Mouse (Mus musculus): Measurements from ENCODE around the gene Rgp1.

DNA sequence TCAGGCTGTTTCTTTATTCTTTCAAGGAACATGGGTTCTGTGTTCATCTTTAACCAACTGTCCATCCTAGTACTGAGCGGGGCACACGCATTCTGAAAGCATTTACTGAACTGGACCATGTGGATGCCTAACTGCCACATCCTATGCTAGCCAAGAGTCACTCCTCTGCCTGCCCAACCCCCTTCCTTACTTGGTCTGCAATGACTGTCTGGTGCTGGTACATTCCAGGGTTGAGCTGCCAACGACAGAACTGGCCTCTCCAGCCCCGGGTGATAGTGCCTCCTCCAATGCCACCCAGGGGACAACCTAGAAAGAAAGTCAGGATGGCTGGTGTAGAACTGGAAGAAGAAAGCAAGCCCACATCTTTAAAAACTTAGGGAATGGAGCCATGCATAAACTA lies 5.0 kb upstream of the Rgp1 start:
- TF ChIP-seq MAX (IDR thresholded peaks at IDR 0.05; ENCODE audit: low read depth): no peak
- no peak for TF ChIP-seq POLR2A (IDR thresholded peaks at IDR 0.05; ENCODE audit: insufficient read length, low read depth)
- no peak for TF ChIP-seq MYOD1 (IDR thresholded peaks at IDR 0.05; ENCODE audit: control insufficient read depth in 1 of 3, insufficient read length in 2 of 3, low read depth in 2 of 3)

Measured in myocyte (in vitro differentiated cells).